Mouse (Mus musculus) left cerebral cortex, postnatal 36 days (tissue): ENCODE measurements at regions not wholly inside any gene's neighbourhood (a gene's known extent, or its start where the extent isn't known, plus 50 kb on each side); places are given as distances from the start of the nearest gene placed in this dataset.

ENCODE experiments used
- DNase-seq, 2 experiments: peaks; one replicate each; pipeline ENCODE4 v3.0.0; 2021 to 2022; ENCODE audit warnings: low spot score in 2 of 2, mixed read lengths in 1 of 2
- intact Hi-C: fragments of 180-260 bp; cut with DNase I; formaldehyde crosslinking; loops from one replicate; pipeline ENCODE4 v1.15.1; 2025

GRCm38 (mm10) chr5:106392213-106392612 lies 65.8 kb downstream of the Barhl2 start:
- no peak for DNase-seq
- intact Hi-C loops, result no loop called here

GRCm38 (mm10) chr5:106386621-106387020 lies 71.3 kb downstream of the Barhl2 start:
- DNase-seq, result no peak
- intact Hi-C loops, result no loop called here

GRCm38 (mm10) chr5:106385838-106386237 lies 72.1 kb downstream of the Barhl2 start:
- intact Hi-C loops, result no loop called here
- no peak for DNase-seq

GRCm38 (mm10) chr5:106385219-106385618 lies 72.7 kb downstream of the Barhl2 start:
- DNase-seq, result no peak
- intact Hi-C loops, result no loop called here

- no peak for DNase-seq
- intact Hi-C loops, result no loop called here
Observed at GRCm38 (mm10) chr5:106384138-106384770, 73.7 kb downstream of the Barhl2 start.

- intact Hi-C loops, result no loop called here
- no peak for DNase-seq
Observed at GRCm38 (mm10) chr5:106381919-106382318, 76.0 kb downstream of the Barhl2 start.

GRCm38 (mm10) chr5:106380631-106381285 lies 77.2 kb downstream of the Barhl2 start:
- DNase-seq, result no peak
- intact Hi-C loops, result no loop called here

- intact Hi-C loops, result no loop called here
- DNase-seq, result no peak
Observed at GRCm38 (mm10) chr5:106376781-106377525, 81.0 kb downstream of the Barhl2 start.

- DNase-seq, result no peak
- intact Hi-C loops, result no loop called here
Observed at GRCm38 (mm10) chr5:106367831-106368230, 90.1 kb downstream of the Barhl2 start.

GRCm38 (mm10) chr5:106367312-106367711 lies 90.7 kb downstream of the Barhl2 start:
- no peak for DNase-seq
- intact Hi-C loops, result no loop called here

- DNase-seq, result no peak
- intact Hi-C loops, result no loop called here
Observed at GRCm38 (mm10) chr5:106366006-106366405, 92.0 kb downstream of the Barhl2 start.

GRCm38 (mm10) chr5:106365094-106365493 lies 92.9 kb downstream of the Barhl2 start:
- DNase-seq, result no peak
- intact Hi-C loops, result no loop called here

GRCm38 (mm10) chr5:106351348-106351747 lies 106.6 kb downstream of the Barhl2 start:
- intact Hi-C loops, result no loop called here
- DNase-seq, result no peak

GRCm38 (mm10) chr5:106349851-106350515 lies 108.0 kb downstream of the Barhl2 start:
- intact Hi-C loops, result no loop called here

GRCm38 (mm10) chr5:106344308-106344707 lies 113.7 kb downstream of the Barhl2 start:
- DNase-seq, result no peak
- intact Hi-C loops, result loop anchor here (5.0 kb wide), 1 partner anchor 103 kb away; no protein-coding TSS in a partner anchor

More at GRCm38 (mm10) chr5:106349851-106350515, 108.0 kb downstream of the Barhl2 start:
- no peak for DNase-seq

GRCm38 (mm10) chr5:106343601-106344000 lies 114.4 kb downstream of the Barhl2 start:
- no peak for DNase-seq
- intact Hi-C loops, result loop anchor here (5.0 kb wide), 1 partner anchor 104 kb away; no protein-coding TSS in a partner anchor

- intact Hi-C loops, result loop anchor here (5.0 kb wide), 1 partner anchor 106 kb away; no protein-coding TSS in a partner anchor
Observed at GRCm38 (mm10) chr5:106341361-106341760, 116.6 kb downstream of the Barhl2 start.

GRCm38 (mm10) chr5:106335639-106336038 lies 122.3 kb downstream of the Barhl2 start:
- DNase-seq, result no peak
- intact Hi-C loops, result no loop called here

More at GRCm38 (mm10) chr5:106341361-106341760, 116.6 kb downstream of the Barhl2 start:
- DNase-seq, result no peak

GRCm38 (mm10) chr5:106327592-106328150 lies 130.3 kb downstream of the Barhl2 start:
- no peak for DNase-seq
- intact Hi-C loops, result no loop called here
